Mouse (Mus musculus): ENCODE data around the gene Katnb1.

DNA sequence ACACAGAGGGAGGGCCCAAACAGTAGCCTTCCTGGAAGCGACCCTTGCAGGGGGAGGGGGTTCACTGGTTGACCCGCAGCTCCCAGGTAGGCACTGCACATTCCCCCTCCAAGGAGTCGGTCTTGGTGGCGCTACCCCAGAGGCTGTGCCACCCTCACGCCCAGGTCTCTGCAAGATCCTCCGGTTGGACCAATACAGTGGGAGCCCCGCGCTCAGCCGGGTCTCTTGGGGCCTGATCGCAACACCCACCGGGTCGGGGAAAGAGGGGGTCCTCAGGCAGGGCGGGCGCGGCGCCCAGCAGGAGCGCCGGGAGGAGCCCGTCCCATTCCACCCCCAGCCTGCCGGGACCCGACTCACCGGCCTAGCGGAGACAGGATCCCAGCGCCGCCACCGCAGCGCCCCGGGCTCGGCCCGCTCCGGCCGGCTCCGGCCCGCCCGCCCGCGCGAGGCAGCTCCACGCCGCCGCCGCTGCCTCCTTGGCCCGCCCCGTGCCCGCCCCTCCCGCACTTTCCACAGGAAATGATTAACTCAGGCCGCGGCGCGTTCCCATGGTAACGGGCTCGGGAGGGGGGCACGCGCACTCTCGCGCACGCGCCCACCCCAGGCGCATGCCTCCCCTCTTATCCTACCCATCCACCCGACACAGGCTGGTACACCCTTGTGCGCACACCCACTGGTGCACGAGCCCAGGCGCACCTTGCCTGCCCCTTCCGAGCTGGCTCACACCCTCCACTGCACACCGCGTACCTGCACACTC lies 61.3 kb downstream of the Katnb1 start:
- TF ChIP-seq CTCF (IDR thresholded peaks at IDR 0.05; ENCODE audit: low read depth) (no peak), EP300 (optimal IDR thresholded peaks at IDR 0.05) (no peak)
